Mouse (Mus musculus): ENCODE results near the gene Tmem243.
A peak's percentile ranks its signal among the peaks of the same experiment; 100 is the strongest.

Tmem243 gene

DNA sequence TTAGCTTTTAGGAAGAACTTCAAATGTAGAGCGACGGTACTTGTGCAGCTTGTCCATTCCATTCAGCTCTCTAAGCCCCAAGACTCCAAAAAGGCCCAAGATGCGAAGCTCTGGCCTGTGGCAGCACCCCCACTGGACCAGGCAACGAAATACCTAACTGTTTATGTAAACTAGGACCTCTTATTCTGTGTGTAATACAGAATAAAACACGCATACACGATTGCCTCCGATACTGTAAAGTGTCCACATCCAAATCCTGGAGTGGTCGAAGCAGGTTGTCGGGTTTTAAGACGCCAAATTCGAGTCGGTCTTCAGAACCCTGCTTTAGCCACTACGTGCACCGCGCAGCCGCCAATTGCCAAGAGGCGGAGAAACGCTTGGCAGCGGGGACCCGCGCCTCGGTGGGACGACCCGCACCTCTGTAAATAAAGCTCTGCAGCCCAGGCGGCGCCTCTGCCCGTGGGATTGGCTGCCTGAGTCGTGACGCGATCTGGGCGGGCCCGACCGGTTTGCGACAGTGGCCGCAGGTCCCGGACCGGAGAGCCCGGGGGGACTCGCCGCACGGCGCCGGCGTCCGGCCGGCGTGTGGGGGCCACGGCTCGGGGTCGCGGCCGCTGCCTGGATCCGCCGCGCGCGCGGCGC, at the start of gene Tmem243:
Gene Tmem243, plus strand, starts transcription at position 462 of the 642 bp plus-strand sequence.
- peak; percentile 84 for DNase-seq

DNA sequence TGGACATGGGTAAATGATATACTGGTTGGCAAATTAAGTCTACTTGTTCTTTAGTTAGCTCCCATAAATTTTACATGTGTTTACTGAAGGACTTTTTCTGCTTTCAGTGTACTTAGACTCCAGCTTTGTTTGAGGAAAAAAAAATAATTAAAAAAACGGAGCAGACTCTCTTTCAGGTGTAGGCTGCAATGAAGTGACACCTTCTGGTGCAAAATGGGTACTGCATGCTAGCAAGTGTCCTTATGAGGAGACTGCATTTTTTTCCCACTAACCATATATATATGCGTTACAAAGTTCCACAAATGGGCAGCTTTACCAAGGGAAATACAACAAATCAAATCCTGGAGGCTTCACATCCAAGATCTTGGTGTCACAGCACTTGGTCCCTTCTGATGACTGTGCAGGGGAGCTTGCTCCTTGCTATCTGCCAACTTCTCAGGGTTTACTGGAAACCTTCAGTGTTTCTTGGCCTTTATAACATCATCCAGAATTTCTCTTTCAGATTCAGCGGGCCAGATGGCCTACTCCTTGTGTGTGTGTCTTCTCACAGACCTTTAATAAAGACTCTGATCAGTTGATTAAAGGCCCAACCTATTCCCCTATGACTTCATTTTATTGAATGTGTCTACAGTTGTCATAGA, 44.3 kb upstream of the Tmem243 start:
- peak; percentile 44 for DNase-seq

DNA sequence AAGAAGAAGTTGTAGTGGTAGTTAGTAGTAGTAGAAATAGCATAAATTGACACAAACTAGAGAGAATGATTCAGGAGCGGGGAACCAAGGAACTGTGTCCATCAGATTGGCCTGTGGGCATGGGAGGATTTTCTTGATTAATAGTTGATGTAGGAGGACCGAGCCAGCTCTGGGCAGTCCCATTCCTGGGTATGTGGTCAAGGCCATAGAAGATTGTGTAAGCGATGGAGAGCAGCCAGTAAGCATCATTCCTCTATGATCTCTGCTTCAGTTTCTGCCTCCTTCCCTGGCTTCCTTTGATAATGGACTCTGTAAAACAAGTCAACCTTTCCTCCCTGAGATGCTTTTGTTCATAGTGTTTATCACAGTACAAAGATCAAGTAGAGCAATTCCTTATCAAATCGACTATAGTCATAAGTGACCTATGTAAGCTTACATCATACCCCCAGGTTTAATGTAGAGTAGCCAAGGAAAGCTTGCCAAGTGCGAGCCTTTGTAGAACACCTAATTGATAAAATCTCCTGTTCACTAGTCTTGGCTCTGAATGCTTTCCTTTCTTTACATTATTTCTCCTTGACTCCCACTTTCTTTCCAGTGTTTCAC, 43.1 kb upstream of the Tmem243 start:
- DNase-seq, result no peak

DNA sequence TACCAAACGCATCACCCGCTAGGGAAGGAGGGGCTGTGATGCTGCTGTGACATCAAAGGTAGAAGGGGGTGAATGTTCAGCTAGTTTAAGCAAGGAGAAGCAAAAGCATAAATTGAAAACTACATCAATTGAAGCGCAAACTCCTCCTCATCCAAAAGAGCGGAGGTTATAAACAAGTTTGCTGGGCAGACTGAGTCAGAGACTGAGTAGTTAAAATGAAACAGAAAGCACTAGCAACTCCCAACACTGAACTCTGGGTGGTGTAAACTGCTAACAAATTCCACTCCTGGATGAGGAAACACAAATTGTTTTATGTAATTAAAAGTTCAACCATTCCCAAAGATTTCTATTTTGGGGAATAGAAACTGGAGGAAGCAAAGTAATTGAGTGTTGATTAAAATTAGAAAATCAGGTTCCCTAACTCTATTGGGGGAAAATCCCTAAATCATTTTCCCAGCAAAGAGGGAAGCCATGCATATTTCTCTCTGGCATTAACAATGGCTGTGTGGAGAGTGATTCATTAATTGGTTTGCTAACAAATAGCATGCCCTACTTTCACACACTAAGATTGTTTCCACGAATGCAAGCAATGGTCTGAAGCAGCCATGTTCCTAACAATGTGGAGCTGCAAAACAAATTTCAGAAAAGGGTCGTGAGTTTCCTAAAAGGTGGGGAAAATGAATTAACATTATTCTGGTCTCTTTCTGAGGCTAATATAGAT, 41.0 kb upstream of the Tmem243 start:
- DNase-seq, result no peak

DNA sequence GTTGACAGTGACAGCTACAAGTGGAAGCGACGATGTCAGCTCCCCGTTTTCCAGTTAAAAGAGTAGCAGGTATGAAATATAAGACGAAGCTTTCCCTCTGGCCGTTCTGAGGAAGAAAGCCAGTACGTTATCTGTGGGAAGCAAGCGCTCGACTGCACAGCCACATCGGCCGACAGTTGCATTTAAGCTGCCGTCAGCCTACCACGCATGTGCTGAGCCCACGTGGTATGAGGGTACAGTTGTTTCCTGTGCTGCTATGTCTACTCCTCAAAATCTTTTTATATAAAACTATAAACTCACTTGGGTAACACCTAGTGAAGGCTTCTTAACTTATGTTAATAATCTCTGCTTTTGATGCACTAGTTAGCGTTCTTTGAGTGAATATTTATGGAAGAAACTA, 40.2 kb upstream of the Tmem243 start:
- no peak for DNase-seq

GRCm38 (mm10) chr5:9064217-9064616, 36.3 kb upstream of the Tmem243 start:
- no peak for DNase-seq

DNA sequence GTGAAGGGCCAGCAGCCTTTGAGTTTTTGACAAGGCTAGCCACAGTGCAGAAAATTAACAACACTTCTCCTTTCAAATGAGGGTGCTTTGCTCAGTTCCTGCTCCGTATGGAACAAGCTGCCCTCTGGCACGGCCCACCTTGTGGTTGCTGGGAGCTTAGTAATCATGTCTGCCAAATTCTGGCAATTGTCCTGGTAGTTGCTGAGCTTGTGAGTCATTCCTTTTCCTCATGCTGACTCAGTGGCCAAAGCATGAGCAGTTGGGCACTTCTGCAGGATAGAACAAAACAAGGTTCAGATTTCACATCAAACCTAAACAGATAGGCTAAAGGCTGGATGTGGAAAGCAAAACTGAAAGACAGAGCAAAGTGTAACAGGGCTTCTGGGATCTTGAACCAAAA, 31.6 kb upstream of the Tmem243 start:
- DNase-seq, result peak; percentile 52

GRCm38 (mm10) chr5:9069599-9070209, 30.8 kb upstream of the Tmem243 start:
- no peak for DNase-seq

DNA sequence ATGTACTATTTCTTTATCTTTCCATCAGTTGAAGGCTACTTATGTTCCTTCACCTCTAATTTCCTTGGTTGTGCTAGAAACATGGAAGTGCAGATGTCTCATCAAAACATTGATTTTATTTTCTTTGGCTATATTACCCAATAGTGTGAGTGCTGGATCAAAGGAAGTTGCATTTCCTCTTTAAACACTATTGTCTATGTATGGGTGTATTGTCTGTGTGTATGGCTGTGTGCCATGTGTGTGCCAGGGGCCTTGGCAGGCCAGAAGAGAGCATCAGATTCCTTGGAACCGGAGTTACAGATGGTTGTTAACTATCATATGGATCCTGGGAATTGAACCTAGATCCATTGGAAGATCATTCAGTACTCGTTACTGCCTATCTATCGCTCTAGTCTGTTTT, 29.1 kb upstream of the Tmem243 start:
- DNase-seq, result no peak

GRCm38 (mm10) chr5:9073177-9073854, 27.2 kb upstream of the Tmem243 start:
- no peak for DNase-seq

DNA sequence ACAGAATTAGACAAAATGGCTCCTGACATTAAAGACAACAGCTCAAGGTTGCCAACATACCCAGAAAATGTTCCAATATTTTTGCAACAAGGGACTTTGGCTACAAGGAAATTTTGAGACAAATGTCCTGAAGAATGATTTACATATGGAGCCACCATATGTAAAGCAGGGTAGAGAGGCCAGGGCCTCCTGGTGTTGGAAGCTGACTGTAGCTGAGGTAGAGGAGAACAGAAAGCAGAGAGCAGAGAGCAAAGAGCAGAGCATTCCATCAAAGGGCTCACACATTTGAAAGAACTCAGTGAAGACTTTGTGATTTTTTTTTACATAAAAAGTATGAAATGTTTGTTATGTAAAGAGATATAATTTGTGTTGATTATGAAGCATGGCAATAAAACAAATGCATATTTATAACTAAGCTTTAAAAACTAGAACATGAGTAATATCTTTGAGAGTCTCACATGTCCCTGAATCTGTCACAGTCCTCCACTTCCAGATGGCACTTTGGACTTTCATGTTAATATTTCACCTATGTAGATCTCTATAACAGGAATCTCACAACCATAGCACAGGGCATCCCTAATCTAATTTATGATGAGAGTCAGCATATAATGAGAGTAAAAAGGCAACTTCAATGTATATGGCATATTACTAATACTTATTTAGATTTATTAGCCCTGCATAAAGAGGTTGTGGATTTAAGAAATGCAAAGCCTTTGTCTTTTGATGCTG, 20.5 kb upstream of the Tmem243 start:
- DNase-seq, result no peak

DNA sequence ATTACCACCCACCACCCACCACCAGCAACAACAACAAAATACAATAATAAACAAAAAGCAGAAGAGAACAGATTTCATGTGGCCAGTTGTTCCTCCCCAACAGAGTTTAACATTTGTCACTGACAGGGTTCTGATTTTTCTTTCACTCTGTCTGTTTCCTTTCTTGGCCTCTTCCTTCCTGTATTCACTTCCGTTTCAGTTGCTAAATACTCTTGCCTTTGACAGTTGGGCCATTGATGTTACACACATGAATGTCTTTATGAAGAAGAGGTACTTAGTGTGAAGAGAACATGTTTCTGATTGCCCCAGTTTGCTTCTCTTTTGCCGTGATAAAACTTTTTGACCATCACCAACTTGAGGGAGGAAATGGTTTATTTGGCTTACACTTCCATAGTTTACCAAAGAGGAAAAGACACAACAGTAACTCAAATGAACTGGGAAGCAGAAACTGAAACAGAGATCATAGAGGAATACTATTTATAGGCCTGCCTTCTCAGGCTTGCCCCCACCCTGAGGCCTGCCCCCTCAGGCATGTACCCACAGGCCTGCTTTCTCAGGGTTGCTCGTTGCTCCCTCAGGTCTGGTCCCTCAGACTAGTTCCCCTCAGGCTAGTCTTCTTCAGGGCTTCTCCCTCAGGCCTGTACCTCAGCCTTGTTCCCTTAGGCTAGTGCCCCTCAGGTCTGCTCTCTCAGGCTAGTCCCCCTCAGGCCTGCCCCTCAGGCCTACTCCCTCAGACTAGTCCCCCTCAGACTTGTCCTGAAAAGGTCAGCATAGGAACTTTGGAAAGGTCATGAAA, 13.3 kb upstream of the Tmem243 start:
- DNase-seq, result no peak

DNA sequence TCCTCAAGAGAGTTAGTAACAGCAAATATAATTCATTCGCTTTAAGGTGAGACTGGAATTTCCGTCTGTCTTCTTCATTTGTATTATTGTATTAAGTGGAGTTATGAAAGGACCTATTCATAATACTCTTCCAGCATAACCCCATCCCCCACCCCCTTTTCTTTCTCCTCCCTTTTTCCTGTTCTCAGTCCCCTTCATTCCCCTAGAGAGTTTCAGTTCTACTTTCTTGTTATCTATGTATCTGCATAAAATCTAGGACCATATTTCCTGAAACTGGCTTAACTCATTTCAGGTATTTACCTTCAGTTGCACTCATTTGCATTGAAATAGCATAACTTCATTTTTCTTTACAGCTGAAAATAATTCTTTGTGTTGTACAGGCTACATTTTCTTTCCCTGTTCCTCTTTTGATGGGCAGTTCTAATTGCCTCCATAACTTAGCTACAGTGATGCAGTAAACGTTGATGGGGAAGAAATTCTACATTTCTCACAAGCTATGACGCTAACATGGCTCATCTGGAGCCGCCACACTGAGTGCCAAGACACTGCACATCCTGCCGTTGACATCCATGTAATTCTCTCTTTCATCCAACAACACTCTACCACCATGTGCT, 9.9 kb upstream of the Tmem243 start:
- DNase-seq, result no peak

- DNase-seq, result no peak
Observed at GRCm38 (mm10) chr5:9092716-9093115, 7.8 kb upstream of the Tmem243 start.

DNA sequence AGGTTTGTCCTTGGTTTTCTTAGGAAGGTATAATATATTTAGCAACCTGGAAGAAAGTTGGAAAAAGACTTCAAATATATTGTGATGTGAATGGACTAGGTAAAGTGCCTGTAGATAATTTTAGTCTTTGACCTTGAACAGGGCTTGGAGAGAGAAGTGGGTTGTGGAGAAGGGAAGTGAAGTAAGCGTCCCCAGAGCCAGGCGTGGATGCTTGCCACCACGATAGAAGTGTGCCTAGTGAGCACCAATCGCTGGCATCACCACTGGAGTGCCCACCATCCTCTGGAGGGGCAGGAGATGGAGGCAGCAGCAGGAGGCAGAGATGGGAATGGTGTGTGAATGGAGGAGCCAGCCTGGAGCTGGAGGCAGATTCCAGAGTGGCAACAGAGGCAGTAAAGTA, 7.0 kb upstream of the Tmem243 start:
- no peak for DNase-seq

GRCm38 (mm10) chr5:9100849-9101801, 657 bp downstream of the Tmem243 start:
- DNase-seq, result peak; percentile 62

GRCm38 (mm10) chr5:9102696-9103095, 2.2 kb downstream of the Tmem243 start:
- no peak for DNase-seq

DNA sequence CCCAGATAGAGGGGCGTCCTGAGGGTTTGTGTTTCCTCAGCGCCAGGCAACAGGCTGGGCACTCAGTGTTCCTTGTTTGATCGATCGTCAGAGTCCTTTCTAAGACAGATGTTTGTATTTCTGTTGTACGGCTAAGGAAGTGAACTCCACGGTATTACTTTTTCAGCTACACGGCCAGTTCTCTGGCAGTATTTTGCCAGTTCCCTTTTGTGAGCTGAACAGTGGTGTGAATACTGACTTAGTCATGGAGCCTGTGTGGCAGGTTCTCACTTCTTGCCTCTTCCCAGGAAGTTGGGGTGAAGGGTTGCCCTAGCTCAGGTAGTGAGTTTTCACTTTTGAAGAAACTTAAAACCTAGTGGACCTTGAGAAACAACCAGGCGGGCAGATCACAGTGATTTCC, 3.5 kb downstream of the Tmem243 start:
- no peak for DNase-seq

GRCm38 (mm10) chr5:9106806-9107205, 6.3 kb downstream of the Tmem243 start:
- DNase-seq, result no peak
